Mouse (Mus musculus): ENCODE results near the gene Mad2l1bp.

DNA sequence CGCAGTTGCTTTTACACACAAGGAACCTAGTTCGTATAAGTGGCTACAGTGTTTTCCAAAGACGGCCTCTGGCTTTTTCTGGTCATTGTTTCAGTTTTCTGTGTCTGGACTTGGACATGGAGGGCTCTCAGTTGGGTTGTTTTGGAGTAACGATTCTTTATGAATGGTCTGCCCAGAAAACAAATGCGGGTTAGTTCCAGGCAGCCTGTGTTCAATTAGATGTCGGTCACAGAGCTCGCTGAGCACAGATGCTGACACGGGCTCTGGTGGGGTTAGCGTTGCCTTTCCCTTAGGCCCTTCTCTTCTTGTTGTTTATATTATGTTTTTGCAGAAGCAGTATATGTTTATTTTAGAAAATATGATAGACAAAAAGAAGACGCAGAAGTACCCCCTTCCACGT is 37.2 kb downstream of the Mad2l1bp start:
- no peak for TF ChIP-seq CTCF (IDR thresholded peaks at IDR 0.05; ENCODE audit: low read depth, low read length)
- TF ChIP-seq POLR2A (IDR thresholded peaks at IDR 0.05; ENCODE audit: extremely low read depth, insufficient read depth, low read length), result no peak
